Mouse (Mus musculus) limb, embryonic 11.5 days (tissue): ENCODE measurements around the gene Eif4g2. TPM values are rescaled to one million over a fixed set of nuclear protein-coding genes. Genes with fewer than 3 reads are reported as not detected.

Source experiments
- ATAC-seq: fragments of 200-750 bp; cut with Nextera tagmentation; 2 replicates; pipeline ENCODE4 v1.8.0; 2017; ENCODE audit warnings: low read depth; ENCODE audit not compliant: insufficient number of reproducible peaks, low FRiP score, low TSS enrichment
- DNase-seq: peaks from one replicate; pipeline ENCODE4 v3.0.0-alpha.2; 2015; ENCODE audit warnings: low spot score
- H3K27ac ChIP-seq: fragments of 300-500 bp; sonication (generic); replicated peaks from 2 replicates; pipeline ENCODE4 v1.5.1; 2014; ENCODE audit warnings: low read depth, mild to moderate bottlenecking, low read length
- H3K27me3 ChIP-seq: fragments of 300-500 bp; sonication (generic); 2 replicates; pipeline ENCODE4 v1.6.1; 2014; ENCODE audit warnings: mild to moderate bottlenecking, low read length, mixed read lengths; ENCODE audit not compliant: control insufficient read depth, insufficient read depth
- H3K36me3 ChIP-seq: fragments of 300-500 bp; sonication (generic); 2 replicates; pipeline ENCODE4 v1.6.1; 2014; ENCODE audit warnings: mild to moderate bottlenecking, low read length, moderate library complexity, mixed read lengths; ENCODE audit not compliant: control insufficient read depth, insufficient read depth
- H3K4me1 ChIP-seq: fragments of 300-500 bp; sonication (generic); 2 replicates; pipeline ENCODE4 v1.6.1; 2014; ENCODE audit warnings: low read length, mixed read lengths; ENCODE audit not compliant: control insufficient read depth, insufficient read depth
- H3K4me2 ChIP-seq: fragments of 300-500 bp; sonication (generic); 2 replicates; pipeline ENCODE4 v1.6.1; 2014; ENCODE audit warnings: low read depth, mild to moderate bottlenecking, moderate library complexity; ENCODE audit not compliant: severe bottlenecking
- H3K4me3 ChIP-seq: fragments of 300-500 bp; sonication (generic); 2 replicates; pipeline ENCODE4 v1.5.1; 2014; ENCODE audit warnings: low read depth, low read length
- H3K9ac ChIP-seq: fragments of 300-500 bp; sonication (generic); 2 replicates; pipeline ENCODE4 v1.6.1; 2014; ENCODE audit warnings: mild to moderate bottlenecking, low read length
- H3K9me3 ChIP-seq: fragments of 300-500 bp; sonication (generic); 2 replicates; pipeline ENCODE4 v1.6.1; 2016; ENCODE audit warnings: low read length; ENCODE audit not compliant: control insufficient read depth
- WGBS: fragments of 180-500 bp; shearing (Covaris S2); extraction: QIAGEN DNeasy Blood & Tissue Kit; methylation state at CpG from one replicate; pipeline ENCODE4 v1.1.7; 2014; 5-methylcytosine and 5-hydroxymethylcytosine counted together
- polyA plus RNA-seq: library from polyadenylated mRNA; unstranded; fragments of >200 nt; fragmentation: Nextera tagmentation; extraction: Ambion mirVana; gene quantifications from 2 replicates; pipeline ENCODE4 v1.2.1, GENCODE M21; 2014

The Eif4g2 gene
- polyA plus RNA-seq = 1,587 and 1,677 TPM in 2 replicates

DNA sequence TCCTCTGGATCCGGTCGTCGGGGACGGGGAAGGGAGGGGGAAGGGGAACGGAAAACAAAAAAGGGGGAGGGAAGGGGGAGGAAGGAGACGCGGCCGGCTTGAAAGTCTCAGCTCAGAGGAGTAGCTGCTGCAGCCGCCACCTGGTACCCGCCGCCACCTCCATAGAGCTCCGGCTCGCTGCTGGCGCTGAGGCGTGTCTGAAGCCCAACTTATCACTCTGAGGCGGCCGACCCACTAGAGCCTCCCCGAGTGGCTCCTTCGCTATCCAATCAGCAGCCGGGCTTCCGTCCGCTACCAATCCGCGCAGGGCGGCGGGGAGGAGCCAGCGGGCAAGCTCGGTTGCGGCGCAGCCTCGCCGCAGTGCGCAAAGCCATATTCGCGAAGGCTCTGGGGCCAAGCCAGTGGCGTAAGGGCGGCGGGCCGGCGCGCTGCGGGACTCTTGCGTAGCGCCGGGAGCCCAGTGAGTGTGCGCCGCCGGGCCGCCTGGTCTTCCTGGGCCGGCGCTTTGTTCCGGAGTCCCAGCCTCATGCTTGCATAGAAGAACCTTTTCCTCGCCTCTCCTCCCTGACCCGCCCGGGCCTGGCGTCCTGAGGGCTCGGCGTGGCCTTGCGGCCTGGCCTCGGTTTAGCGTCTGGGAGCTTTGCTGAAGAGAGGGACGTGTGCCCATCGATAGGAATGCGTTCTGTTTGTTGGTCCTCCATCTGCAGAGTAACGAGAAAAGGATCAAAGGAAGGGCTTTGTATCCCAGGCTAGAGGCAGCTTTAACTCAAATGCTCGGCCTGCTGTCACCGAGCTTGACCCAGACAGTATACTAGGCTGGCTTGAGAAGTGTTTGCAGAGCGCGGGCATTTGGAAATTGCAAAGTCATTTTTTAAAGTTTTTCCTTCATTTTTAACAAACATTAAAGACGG lies at the start of gene Eif4g2:
Eif4g2 (minus strand) TSS at position 209 of the 911 bp plus-strand sequence.
- peaks cover 10% of the 10 kb centered on the region; the same call in 1 of the 2 replicates for H3K4me1 ChIP-seq
- no peaks in the 10 kb centered on the region for H3K27me3 ChIP-seq
- peak within 1 kb of the TSS; percentile 61 for H3K4me2 ChIP-seq
- WGBS = under 1% methylated on average over 69 of the region's 70 CpGs
- H3K9ac ChIP-seq = peak within 1 kb of the TSS; percentile 99
- H3K36me3 ChIP-seq = peaks cover 18% of the 10 kb centered on the region
- peak within 1 kb of the TSS; percentile 94 for H3K4me3 ChIP-seq
- DNase-seq (peak; percentile 98), ATAC-seq (peak; percentile 99)
- peak within 1 kb of the TSS; percentile 100 for H3K27ac ChIP-seq
- no peaks in the 10 kb centered on the region for H3K9me3 ChIP-seq

DNA sequence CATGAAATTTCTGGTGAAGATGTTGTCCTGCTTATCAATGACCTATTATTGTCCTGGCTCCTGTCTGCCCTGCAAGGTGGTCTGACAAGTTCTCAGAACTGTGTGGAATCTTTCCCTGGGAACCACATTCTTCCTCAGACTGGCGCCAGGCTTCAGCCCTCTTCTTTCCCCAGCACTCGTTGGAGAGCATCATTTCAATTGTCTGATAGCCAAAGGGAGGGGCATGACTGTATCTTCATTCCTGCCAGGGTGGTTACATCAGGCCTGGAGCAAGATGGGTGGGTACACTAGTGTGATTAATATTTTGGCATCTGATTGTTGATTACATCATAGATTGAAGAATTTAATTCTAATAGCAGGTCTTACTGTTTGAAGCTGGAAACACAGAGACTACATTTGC lies 49.8 kb upstream of the Eif4g2 start:
- Histone ChIP-seq H3K4me3 (no peak overlapping the region), H3K9ac (no peak overlapping the region), H3K9me3 (no peaks in the 10 kb centered on the region), H3K4me1 (no peaks in the 10 kb centered on the region), H3K27me3 (no peaks in the 10 kb centered on the region), H3K27ac (no peak overlapping the region), H3K4me2 (no peak overlapping the region), H3K36me3 (no peaks in the 10 kb centered on the region)
- WGBS = 76% methylated on average over 2 of the region's 2 CpGs
- ATAC-seq (no peak), DNase-seq (no peak)

DNA sequence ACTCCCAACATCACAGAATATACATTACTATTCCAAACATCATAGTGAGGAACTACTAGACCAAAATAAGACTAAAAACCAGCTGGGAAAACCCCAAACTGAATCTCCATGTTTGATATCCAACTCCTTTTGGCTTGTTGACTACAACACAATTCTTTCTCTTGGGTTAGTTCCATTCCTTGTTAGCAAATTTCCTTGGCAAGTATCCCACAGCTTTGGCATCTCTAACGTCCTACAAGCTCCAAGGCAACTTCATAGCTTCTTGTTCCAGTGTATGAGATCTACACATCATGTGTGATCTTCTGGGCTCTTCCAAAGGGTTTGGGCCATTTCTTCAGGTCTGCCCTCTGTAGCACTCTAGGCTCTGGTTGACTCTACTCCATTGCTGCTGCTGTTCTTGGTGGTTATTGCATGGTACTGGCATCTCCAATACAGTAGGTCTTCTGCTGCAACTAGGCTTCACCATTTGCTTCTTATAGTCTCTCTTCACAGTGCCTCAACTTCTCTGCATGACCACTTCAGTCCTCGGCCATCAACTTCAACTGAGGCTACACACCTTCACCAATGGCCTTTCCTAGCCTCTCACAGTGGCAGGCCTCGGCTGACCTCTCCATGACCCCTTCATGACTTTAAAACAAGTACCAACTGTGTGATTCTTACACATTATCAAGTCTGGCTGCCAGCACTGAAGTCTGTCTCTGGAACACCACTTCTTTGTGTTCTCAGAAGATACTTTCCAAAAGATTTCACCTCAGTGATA lies 44.0 kb upstream of the Eif4g2 start:
- ATAC-seq (no peak), DNase-seq (no peak)
- Histone ChIP-seq H3K9me3 (no peaks in the 10 kb centered on the region), H3K9ac (no peak overlapping the region), H3K36me3 (no peaks in the 10 kb centered on the region), H3K4me3 (no peak overlapping the region), H3K4me2 (no peak overlapping the region), H3K27ac (no peak overlapping the region), H3K27me3 (no peaks in the 10 kb centered on the region), H3K4me1 (no peaks in the 10 kb centered on the region)
- 78% methylated on average over 3 of the region's 3 CpGs for WGBS

DNA sequence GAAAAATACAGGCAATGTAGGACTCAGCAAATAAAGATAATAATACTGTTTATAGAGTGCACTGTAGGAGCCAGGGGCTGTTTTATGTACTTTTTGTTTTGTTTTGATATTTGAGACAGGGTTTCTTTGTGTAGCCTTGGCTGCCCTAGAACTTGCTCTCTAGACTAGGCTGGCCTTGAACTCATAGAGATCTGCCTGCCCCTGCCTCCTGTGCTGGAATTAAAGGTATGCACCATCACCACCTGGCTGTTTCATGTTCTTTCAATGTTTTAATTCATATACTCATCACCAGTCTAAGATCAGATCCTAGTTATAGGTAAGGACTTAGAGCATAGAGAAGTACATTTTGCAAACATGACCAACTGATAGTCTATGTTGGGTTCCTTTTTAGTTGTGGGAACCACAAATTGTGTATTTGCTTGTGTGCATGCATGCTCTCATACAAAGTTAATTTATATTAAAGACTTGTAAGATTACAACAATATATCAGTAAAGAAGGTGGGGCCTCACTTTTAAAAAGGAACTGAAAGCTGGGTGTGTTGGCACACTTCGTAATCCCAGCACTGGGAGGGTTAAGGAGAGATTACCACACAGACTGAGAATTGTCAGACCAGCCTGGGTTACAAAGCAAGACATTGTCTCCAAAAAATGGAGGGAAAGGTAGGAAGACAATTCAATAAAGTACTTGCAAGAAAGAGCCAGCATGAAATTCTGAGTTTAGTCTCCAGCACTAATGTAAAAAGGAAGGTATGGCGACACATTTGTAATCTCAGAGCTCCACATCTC lies 41.1 kb upstream of the Eif4g2 start:
- no peaks in the 10 kb centered on the region for H3K9me3 ChIP-seq
- DNase-seq = no peak
- no peaks in the 10 kb centered on the region for H3K4me1 ChIP-seq
- no peak overlapping the region for H3K4me3 ChIP-seq
- H3K27ac ChIP-seq = no peak overlapping the region
- 95% methylated on average over 2 of the region's 2 CpGs for WGBS
- no peak overlapping the region for H3K4me2 ChIP-seq
- ATAC-seq = no peak
- H3K9ac ChIP-seq = no peak overlapping the region
- no peaks in the 10 kb centered on the region for H3K36me3 ChIP-seq
- no peaks in the 10 kb centered on the region for H3K27me3 ChIP-seq

DNA sequence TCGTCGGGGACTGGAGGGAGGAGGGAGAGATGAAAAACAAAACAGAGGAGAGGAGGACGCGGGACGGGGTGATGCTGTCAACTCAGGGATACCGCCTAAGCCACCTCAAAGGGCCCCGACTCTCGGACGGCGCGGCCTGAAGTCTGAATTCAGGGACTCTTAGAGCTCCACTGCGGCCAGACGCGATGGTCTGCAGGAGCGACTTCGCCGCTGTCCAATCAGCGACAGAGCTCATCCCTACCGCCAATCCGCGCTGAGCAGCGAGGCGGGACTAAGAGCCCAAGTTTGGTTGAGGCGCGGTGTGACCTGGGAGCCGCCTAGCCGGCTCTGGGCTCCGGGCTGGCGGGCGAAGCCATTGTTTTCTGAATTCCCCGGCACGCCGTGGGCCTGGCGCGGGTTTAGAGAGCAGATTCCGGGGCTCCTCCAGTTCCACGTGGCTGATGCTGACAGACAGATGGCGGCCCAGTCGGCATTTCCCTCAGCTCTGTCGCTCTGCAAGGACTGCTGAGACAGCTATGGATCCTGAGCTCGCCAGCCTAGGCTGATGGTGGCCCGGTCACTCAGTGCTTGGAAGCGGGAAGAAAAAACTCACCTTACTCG lies 39.8 kb upstream of the Eif4g2 start:
- WGBS = under 1% methylated on average over 44 of the region's 44 CpGs
- peak; percentile 99 for ATAC-seq
- Histone ChIP-seq H3K4me2 (peak overlapping the region; percentile 81), H3K9me3 (no peaks in the 10 kb centered on the region), H3K36me3 (no peaks in the 10 kb centered on the region; the same call in 1 of the 2 replicates), H3K4me1 (no peaks in the 10 kb centered on the region), H3K27ac (peak overlapping the region; percentile 96), H3K4me3 (peak overlapping the region; percentile 46), H3K27me3 (no peaks in the 10 kb centered on the region), H3K9ac (peak overlapping the region; percentile 85)
- DNase-seq = peak; percentile 96

DNA sequence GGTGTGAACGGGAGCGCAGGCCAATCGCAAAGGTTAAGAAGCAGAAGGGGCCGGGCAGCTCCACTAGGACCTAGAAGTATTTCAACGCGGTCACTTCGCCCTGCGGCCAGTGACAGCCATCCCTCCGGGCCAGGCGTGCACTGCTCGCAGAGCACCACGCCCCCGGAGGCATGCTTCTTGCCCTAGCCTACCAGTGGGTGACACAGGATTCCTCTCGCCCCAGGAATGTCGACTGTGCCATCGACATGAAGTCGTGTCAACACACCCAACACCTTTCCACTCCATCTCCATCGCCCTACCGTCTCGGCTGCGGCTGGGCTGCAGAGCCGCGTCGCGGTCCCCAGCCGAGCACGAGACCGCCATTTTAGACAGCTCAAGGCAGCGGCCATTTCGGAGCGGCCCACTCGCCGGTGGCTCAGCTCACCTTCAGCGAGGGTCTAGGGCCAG lies 39.3 kb upstream of the Eif4g2 start:
- Histone ChIP-seq H3K4me1 (no peaks in the 10 kb centered on the region), H3K27me3 (no peaks in the 10 kb centered on the region), H3K4me2 (peak overlapping the region; percentile 81), H3K9me3 (no peaks in the 10 kb centered on the region), H3K4me3 (peak overlapping the region; percentile 46), H3K9ac (peak overlapping the region; percentile 85), H3K27ac (peak overlapping the region; percentile 96), H3K36me3 (no peaks in the 10 kb centered on the region; the same call in 1 of the 2 replicates)
- no peak for DNase-seq
- peak; percentile 92 for ATAC-seq
- WGBS = under 1% methylated on average over 34 of the region's 34 CpGs

DNA sequence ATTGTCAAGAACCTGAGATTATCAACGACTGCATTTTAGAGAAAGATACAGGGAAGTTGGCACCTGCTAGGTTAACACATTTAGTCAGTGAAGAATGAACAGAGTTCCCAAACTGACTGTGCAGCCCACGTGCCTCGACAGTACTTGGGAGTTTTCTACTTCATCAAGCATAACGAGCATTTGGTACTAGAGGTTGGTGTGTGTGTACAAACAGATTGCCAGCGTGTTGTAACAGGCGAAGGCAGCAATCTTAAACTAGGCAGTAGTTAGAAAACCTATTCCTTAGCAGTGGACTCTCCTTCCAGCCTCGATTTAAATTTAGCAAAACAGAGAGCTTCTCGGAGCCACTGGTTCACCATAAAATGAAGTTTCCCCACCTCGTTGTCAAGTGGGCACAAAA lies 38.7 kb upstream of the Eif4g2 start:
- Histone ChIP-seq H3K9me3 (no peaks in the 10 kb centered on the region), H3K4me1 (no peaks in the 10 kb centered on the region), H3K4me2 (peak overlapping the region; percentile 81), H3K27me3 (no peaks in the 10 kb centered on the region), H3K36me3 (no peaks in the 10 kb centered on the region; the same call in 1 of the 2 replicates), H3K4me3 (peak overlapping the region; percentile 46), H3K9ac (peak overlapping the region; percentile 85), H3K27ac (peak overlapping the region; percentile 96)
- 50% methylated on average over 9 of the region's 9 CpGs for WGBS
- DNase-seq (no peak), ATAC-seq (no peak)
